Mouse (Mus musculus) frontal cortex, adult (tissue): ENCODE measurements at regions not wholly inside any gene's neighbourhood (a gene's known extent, or its start where the extent isn't known, plus 50 kb on each side); places are given as distances from the start of the nearest gene placed in this dataset.

ENCODE experiments used
- ATAC-seq: cut with Nextera tagmentation; 2 replicates; pipeline ENCODE4 v1.9.2; 2017; ENCODE audit warnings: mild to moderate bottlenecking, moderate library complexity, mixed read lengths; ENCODE audit not compliant: low TSS enrichment

DNA sequence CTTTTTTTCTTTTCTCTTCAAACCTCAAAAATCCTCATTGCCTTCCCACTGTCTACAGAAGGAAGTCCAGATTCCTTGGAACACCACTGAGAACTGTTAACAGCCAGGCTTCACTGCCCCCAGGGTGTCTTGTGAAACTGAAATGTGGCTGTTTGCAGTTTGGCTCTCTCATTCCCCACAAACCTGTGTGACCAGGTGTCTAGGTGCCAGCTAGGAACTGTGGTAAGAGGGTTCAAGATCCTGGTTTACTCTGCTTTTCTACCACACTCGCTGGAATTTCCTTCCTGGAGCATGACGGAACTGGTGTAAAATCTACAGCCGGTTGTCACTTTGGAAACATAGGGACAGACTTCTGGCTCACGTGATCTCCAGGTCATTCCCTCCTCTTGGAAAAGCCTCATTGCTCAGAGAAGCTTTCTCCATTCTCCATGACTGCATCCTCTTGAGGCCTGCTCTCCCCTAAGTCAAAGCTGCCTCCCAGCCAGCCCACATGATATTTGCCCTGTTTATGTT, 660.2 kb downstream of the Zfp706 start:
- no peak for ATAC-seq

- peak; percentile 58; the same call in 1 of the 2 replicates for ATAC-seq
These were observed 661.4 kb downstream of the Zfp706 start for GRCm38 (mm10) chr15:36346126-36346525.

GRCm38 (mm10) chr15:36345413-36345812, 662.2 kb downstream of the Zfp706 start:
- peak; percentile 51; the same call in 1 of the 2 replicates for ATAC-seq

GRCm38 (mm10) chr15:36339971-36340550, 667.5 kb downstream of the Zfp706 start:
- ATAC-seq: no peak

- no peak for ATAC-seq
These were observed 668.8 kb downstream of the Zfp706 start for GRCm38 (mm10) chr15:36338766-36339165.

- ATAC-seq: peak; percentile 26; the same call in 1 of the 2 replicates
These were observed 670.7 kb downstream of the Zfp706 start for GRCm38 (mm10) chr15:36336857-36337256.

DNA sequence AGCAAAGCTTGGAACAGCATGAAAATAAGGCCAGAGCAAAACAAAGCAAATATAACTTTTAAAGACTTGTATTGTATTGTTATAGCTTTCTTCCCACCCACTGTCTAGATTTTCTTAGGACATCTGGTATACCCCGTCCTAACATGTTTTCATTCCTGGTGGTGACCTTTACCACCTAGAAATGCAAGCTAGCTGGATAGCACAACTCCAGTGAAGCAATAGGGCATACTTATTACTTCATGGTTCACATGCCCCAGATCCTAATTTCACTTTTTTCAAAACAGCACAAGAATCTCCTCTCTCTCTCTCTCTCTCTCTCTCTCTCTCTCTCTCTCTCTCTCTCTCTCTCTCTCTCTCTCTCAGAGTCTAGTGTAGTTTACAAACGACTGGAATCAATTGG, 672.5 kb downstream of the Zfp706 start:
- ATAC-seq: no peak

DNA sequence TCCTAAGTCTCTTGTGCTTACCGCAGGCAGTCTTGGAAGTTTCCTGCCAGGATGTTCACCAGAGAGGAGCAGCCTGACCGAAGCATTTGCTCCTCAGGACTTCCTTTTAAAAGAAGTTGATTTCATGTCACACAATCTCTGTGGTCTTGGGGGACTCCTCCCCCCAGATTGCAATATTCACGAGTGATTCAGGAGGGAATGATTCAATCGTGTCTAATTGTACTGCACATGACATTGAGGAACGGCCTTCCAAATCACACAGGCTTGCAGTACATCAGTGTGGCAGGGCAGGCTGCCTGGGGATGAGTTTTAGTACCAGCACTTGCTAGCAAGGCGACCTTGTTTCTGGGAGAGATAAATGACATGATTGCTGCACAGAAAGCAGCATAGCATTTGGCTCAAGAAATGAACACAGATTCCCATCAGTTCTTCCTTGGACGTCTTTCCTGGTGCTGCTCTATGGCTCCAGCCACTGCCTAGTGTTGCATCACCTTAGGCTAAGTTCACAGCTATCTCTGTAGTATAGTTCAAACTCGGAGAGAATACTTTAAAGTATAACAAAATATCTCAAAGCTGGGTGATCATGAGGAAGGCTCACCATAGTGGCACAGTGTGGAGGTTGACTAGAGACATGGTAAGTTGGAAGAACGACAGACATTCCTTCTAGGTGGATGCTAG, 673.0 kb downstream of the Zfp706 start:
- no peak for ATAC-seq

- no peak for ATAC-seq
These were observed 673.7 kb downstream of the Zfp706 start for GRCm38 (mm10) chr15:36333857-36334256.

DNA sequence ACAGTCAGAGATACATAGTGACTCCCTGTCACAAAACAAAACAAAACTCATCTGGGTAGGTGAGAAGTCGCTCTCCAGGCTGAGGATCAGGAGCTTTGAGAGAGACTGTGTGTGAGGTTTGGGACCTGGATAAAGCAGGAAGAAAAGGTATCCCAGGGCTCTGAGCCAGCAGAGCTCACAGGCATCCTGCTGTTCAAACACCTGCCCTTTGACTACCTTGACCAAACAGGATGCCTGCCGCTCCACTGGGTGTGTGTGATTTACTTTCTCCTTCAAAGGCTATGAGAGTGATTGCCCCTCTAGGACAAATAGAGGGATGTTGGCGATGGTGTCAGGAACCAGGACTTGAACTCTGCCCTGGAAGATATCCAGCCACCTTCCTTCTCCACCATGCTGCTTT, 674.3 kb downstream of the Zfp706 start:
- no peak for ATAC-seq
